Mouse (Mus musculus) E14TG2a.4 (cell line): ENCODE measurements around the gene Olfr305.

Experiments used
- CTCF ChIP-seq: conservative IDR thresholded peaks from 2 replicates; pipeline ENCODE4 v1.5.1; 2014; ENCODE audit warnings: low read length
- NANOG ChIP-seq: IDR thresholded peaks from 2 replicates; pipeline ENCODE4 v1.6.1; 2014; ENCODE audit warnings: borderline replicate concordance, low read length, mixed read lengths
- POU5F1 ChIP-seq: IDR thresholded peaks from 2 replicates; pipeline ENCODE4 v1.6.1; 2014; ENCODE audit warnings: low read length, borderline replicate concordance

- TF ChIP-seq CTCF, result no peak
- no peak for TF ChIP-seq POU5F1
- TF ChIP-seq NANOG, result no peak
These were observed 53.1 kb downstream of the Olfr305 start, which contains the start of gene Olfr309 for GRCm38 (mm10) chr7:86313608-86314007.
